Mouse (Mus musculus): ENCODE results near the gene Tjp2.

Tjp2 gene

GRCm38 (mm10) chr19:24178086-24178485 lies 46.7 kb downstream of the Tjp2 start:
- DNase-seq (ENCODE audit: low spot score), result no peak

DNA sequence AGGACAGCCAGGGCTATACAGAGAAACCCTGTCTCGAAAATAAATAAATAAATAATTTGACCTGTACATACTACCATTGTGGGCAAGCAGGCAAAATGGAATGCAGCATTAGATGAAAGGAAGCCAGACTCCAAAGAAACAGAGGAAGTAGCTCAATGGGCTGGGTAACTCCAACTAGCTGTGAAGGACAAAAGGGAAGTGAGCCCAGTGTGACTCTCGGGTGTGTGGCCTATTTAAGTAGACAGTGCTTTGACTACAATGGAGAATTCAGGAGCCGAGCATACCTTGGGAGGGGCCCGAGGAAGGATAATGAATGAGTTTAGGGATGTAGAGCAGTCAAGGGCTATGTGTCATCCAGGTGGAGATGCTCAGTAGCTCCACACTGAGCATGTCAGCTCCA lies 48.1 kb downstream of the Tjp2 start:
- DNase-seq (ENCODE audit: low spot score), result no peak

- no peak for DNase-seq (ENCODE audit: low spot score)
Observed at GRCm38 (mm10) chr19:24174896-24175295, 49.9 kb downstream of the Tjp2 start.

DNA sequence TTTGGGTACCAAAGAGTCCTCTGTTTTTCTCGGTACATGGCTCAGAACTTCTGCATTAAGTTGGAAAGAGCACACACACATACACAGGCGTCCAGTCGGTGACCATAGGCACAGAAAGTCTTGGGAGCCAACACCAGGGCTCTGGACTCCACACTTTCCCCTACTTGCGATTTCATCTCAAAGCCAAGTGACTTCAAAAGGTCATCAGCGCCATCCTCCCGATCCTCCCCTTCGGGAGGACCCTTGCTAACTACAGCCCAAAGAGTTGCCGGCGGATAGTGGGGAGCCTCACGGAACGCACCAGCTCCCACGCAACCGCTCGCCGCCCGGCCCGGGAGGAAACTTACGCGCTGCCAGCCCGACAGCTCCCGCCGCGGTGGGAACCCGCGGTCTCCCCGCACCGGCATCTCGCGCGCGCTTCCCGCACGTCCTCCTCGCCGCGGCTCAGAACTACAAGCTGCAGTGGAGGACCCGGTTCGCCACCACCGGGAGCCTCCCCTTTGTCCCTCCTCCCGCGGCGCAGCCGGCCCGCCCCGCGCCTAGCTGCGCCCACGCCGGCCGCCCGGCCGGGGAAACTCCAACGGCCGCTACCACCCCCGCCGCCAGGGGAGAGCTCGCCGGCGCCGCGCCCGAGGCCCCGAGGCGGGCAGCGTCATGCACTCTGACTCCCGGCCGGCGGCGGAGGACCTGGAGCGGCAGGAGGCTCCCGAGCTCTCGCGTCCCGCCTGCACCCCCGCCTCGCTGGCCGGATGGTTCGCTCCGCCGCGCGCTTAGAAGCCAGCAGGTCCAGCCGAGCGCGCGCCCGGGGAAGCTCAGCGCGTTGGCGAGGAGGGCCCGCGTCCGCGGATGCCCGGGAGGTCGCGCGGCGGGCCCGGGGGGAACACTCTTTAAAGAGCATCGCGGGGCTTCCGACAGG lies 51.0 kb downstream of the Tjp2 start:
- DNase-seq (ENCODE audit: low spot score), result peak; percentile 38

GRCm38 (mm10) chr19:24173020-24173419 lies 51.8 kb downstream of the Tjp2 start:
- no peak for DNase-seq (ENCODE audit: low spot score)

DNA sequence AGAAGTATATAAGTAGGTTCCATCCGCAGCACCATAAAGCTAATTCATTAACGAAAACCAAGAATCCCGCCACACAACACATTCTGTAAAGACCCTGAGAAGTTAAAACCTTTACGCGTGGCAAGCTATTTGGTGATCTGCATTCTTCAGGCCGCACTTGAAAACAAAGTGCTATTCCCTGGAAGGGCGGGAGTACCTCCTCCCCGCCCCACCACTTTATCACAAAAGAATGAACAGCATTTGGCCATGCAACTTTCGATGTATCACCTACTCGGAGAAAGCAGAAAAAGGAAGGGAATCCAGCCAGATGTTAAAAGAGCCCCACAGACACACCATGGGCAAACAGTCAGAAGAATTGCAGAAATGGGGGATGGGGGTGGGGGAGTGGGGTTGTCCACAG lies 56.3 kb downstream of the Tjp2 start:
- no peak for DNase-seq (ENCODE audit: low spot score)

GRCm38 (mm10) chr19:24166516-24167091 lies 58.2 kb downstream of the Tjp2 start:
- DNase-seq (ENCODE audit: low spot score), result no peak

GRCm38 (mm10) chr19:24163974-24164373 lies 60.9 kb downstream of the Tjp2 start:
- DNase-seq (ENCODE audit: low spot score), result no peak

- DNase-seq (ENCODE audit: low spot score), result no peak
Observed at GRCm38 (mm10) chr19:24160460-24160859, 64.4 kb downstream of the Tjp2 start.

GRCm38 (mm10) chr19:24159751-24160150 lies 65.1 kb downstream of the Tjp2 start:
- no peak for DNase-seq (ENCODE audit: low spot score)

GRCm38 (mm10) chr19:24159334-24159733 lies 65.5 kb downstream of the Tjp2 start:
- no peak for DNase-seq (ENCODE audit: low spot score)

- DNase-seq (ENCODE audit: low spot score), result no peak
Observed at GRCm38 (mm10) chr19:24156067-24156455, 68.8 kb downstream of the Tjp2 start.

GRCm38 (mm10) chr19:24155395-24156066 lies 69.3 kb downstream of the Tjp2 start:
- DNase-seq (ENCODE audit: low spot score), result no peak

- no peak for DNase-seq (ENCODE audit: low spot score)
Observed at GRCm38 (mm10) chr19:24153266-24154023, 71.4 kb downstream of the Tjp2 start.

DNA sequence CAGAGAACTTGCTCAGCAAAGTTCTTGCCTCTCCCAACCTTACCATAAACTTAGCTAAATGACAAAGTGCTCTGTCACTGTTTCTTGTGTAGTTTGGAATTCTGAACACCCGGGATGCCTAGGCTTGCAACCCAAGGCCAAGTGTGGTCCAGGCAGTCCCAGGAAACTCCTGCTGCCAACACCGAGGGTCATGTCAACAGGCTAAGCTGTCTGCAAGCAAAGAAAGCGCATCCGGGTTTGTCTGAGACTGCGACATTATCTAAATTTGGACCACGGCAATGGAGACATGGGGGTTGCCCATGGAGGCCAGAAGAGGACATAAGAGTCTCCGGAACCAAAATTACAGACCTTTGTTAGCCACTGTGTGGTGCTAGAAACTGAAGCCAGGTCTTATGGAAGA lies 80.8 kb downstream of the Tjp2 start:
- no peak for DNase-seq (ENCODE audit: low spot score)

DNA sequence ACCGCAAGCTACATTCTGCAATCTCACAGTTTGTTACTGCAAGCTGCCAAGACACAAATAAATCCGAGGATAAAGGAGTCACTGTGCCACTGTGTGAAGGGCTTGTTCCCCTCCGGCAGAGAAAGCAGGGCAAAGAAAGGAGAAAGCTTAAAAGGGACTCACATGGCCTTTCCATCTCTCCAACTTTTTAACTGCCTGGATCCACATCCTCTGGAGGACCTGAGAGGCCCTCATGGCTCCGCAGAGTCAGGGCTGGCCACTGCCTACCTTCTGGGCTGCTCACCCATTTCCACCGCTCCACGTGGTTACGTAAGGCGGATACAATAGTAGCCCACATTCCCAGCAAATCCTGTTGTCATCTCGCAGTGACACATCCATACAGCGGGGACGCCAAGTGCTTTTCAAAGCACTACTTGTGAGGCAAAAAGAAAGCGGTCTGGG lies 82.2 kb downstream of the Tjp2 start:
- no peak for DNase-seq (ENCODE audit: low spot score)

DNA sequence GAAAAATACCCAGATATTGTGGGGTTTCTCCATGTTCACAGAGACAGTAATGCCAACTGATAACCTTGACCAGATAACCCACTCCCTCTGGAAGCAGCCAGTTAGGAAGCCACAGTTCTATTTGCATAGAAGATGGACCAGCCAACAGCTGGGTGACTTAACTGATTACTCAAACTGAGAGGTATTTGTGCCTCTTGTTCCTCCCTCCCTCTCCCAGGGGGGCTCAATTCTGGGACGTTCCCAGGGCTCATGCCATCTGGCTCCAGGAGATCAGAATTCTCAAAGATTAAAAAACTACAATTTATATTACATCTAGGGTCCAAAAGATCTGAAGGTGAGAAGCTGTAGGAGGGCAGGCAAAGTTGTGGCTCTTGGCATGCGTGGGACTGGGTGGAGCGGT lies 84.5 kb downstream of the Tjp2 start:
- DNase-seq (ENCODE audit: low spot score), result no peak

- no peak for DNase-seq (ENCODE audit: low spot score)
Observed at GRCm38 (mm10) chr19:24137392-24137791, 87.4 kb downstream of the Tjp2 start.

- no peak for DNase-seq (ENCODE audit: low spot score)
Observed at GRCm38 (mm10) chr19:24134991-24135390, 89.8 kb downstream of the Tjp2 start.

DNA sequence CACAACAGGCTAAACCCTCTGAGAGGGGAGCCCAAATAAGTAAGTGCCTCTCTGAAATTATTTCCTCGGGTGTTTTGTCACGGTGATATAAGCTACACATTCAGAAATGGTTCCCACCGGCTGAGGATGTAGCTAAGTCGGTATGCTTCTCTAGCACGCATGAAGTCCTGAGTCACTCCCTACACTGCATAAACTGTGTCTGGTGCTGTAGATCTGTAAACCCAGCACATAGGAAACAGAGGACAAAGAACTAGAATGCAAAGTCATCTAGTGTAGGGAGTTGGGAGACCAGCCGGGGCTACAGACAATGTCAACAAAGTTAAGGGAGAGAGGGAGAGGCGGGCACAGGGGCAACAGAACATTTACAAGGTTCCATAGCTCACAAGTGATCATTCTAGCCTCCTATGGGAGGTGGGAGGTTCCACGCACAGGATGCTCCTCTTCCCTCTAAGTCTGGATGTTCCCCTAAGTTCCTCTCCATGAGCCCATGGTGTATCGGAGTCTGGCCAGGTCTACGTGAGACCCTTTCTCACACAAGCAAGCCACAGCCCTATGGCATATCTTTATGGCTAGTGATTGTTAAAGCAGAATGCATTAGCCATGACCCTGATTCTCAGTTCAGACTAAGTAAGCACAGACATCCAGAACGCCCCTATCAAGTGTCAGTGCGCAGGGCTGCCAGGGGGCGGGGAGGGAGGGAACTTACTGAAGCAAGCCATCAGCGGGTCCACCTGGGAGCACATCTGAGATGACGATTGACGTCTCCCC lies 90.5 kb downstream of the Tjp2 start:
- DNase-seq (ENCODE audit: low spot score), result no peak

DNA sequence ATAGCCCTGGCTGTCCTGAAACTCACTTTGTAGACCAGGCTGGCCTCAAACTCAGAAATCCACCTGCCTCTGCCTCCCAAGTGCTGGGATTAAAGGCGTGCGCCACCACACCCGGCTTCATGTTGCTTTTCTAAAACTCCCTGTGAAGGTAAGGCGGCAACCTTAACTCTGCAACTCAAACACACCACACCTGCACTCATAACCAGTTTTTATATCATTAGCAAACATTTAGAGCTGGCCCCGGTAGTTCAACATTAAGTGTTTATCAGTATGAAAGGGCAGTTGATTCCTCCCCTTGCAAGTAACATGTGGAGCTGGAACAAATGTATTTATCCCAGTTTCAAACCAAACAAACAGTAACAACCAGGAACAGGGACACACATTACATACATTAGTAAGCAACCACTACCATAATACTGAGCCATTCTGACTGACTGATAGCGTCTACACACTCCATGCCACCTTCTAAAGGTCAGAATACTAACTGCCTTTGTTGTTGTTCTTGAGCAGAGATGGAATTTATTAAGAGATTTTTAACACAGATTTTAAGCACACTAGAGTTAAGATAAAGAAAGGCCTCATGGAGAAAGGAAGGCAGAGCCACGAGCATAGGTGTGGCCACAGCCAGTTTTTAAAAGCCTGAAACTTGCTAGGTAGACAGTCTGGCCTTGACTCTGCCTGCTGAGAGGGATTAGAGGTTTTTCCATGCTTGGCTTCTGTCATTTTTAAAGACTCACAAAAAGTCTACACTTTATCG lies 101.1 kb downstream of the Tjp2 start:
- DNase-seq (ENCODE audit: low spot score), result no peak
